Mouse (Mus musculus) lung, postnatal 25 days (tissue): Measurements from ENCODE around the gene Rab28.

Source experiments
- DNase-seq: peaks from one replicate; pipeline ENCODE4 v3.0.0; 2022; ENCODE audit warnings: low spot score

The Rab28 gene

DNA sequence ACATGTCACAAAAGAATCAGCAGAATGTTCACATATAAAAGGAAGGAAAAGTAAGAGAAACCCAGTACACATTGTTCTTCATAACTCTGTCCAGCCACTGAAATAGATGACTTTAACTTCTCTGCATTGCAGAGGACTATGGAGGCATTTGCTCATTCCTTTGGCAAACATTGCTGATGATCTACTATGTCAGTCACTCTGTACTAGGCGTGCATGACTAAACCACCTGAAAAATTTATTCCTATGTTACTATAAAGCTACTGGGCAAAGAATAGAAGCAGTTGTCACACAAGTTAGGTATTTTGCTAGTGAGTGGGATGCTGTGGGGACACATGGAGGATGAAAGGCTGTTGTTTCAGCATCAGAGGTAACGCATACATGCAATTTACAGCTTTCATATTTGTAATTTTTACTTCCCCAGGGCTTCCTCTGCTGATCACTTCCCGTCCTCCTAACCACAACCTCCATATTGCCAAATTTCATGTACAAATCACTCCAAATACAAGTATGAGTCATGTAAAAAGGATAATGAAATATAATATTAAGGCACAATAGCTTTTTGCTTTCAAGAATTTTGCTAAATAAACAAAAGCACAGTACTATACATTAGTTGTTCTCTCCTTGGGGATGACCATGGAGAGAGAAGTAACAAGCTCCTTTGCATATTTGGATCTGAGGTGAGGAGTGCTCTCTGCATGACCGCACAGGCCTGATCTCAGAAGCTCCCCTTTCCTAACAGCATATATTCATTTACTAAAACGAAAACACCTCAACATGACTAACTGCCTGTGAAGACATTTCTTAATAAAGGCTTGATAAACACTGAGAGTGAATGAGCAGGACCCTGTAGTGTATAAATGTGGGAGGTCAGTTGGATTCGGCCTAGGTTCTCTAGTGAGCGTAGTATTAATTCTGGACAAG is 80.5 kb downstream of the Rab28 start:
- DNase-seq, result no peak

- DNase-seq, result no peak
These were observed 82.4 kb downstream of the Rab28 start for GRCm38 (mm10) chr5:41625544-41625943.

DNA sequence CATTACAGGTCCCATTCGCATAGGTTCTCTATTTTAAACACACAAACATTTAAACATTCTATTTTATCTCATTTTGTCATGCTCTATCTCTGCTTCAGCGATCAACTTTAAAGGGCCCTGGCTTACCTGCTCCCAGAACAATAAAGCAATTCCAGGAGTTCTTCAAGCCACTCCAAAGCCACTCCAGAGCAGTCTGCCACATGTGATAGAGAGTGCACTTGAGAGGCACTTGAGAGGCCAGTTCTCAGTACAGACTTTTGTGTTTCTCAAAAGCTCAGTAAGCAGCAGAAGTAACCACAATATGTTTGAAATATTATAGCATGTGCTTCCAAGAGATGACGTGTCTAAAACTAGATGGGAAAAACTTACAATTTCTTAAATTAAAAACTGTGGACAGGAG is 86.2 kb downstream of the Rab28 start:
- peak; percentile 71 for DNase-seq

- no peak for DNase-seq
These were observed 89.0 kb downstream of the Rab28 start for GRCm38 (mm10) chr5:41618966-41619365.

DNA sequence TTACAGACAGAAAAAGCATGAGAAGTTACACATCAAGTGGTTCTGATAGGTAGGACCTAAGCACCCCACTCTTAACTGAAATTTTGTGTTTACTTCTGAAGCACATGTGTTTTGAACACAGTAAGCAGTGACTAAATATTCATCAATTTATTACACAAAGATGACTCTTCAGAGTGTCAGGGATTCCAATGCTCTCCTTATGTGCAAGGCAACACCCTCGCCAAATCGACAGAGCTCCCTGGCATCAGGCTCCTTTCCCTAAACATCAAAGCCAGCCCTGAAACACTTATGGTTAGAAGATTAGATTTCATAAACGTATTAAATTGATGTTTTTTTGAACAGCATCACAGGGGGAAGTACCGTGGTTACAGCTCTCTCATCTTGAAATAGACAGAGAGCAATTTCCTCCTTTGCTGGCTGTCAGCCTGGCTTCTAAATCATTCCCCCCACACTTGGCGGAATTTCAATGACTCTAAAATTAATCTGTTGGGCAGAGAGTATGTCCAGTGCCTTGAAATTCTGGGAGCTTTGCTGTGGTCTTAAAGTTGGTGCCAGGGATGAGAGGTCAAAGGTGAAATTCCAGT is 97.4 kb downstream of the Rab28 start:
- no peak for DNase-seq

- no peak for DNase-seq
These were observed 111.5 kb downstream of the Rab28 start for GRCm38 (mm10) chr5:41596242-41597117.

GRCm38 (mm10) chr5:41595199-41595598 is 112.8 kb downstream of the Rab28 start:
- no peak for DNase-seq

GRCm38 (mm10) chr5:41578051-41578450 is 129.9 kb downstream of the Rab28 start:
- DNase-seq, result no peak
